Mouse (Mus musculus) hindbrain, embryonic 10.5 days (tissue): Measurements from ENCODE around the gene Crip1. TPM values are rescaled to one million over a fixed set of nuclear protein-coding genes. Genes with fewer than 3 reads are reported as not detected.
A peak's percentile ranks its signal among the peaks of the same experiment; 100 is the strongest.

Experiments used
- DNase-seq: peaks from one replicate; pipeline ENCODE4 v3.0.0-alpha.2; 2017; ENCODE audit warnings: low spot score
- H3K27ac ChIP-seq: fragments of 300-500 bp; sonication (generic); 2 replicates; pipeline ENCODE4 v1.5.1; 2016; ENCODE audit warnings: mild to moderate bottlenecking, moderate library complexity
- H3K27me3 ChIP-seq: fragments of 300-500 bp; sonication (generic); 2 replicates; pipeline ENCODE4 v1.6.1; 2016; ENCODE audit warnings: mild to moderate bottlenecking; ENCODE audit not compliant: poor library complexity, insufficient read depth, severe bottlenecking
- H3K36me3 ChIP-seq: fragments of 300-500 bp; sonication (generic); 2 replicates; pipeline ENCODE4 v1.6.1; 2016; ENCODE audit warnings: mild to moderate bottlenecking, moderate library complexity
- H3K4me1 ChIP-seq: fragments of 300-500 bp; sonication (generic); replicated peaks from 2 replicates; pipeline ENCODE4 v1.6.1; 2016; ENCODE audit warnings: mild to moderate bottlenecking
- H3K4me3 ChIP-seq: fragments of 300-500 bp; sonication (generic); 2 replicates; pipeline ENCODE4 v1.5.1; 2016; ENCODE audit warnings: mild to moderate bottlenecking, moderate library complexity
- H3K9me3 ChIP-seq: fragments of 300-500 bp; sonication (generic); 2 replicates; pipeline ENCODE4 v1.6.1; 2016; ENCODE audit warnings: mild to moderate bottlenecking, moderate library complexity
- WGBS: fragments of 180-500 bp; shearing (Covaris S2); methylation state at CpG from one replicate; pipeline ENCODE4 v1.1.7; 2016; 5-methylcytosine and 5-hydroxymethylcytosine counted together
- polyA plus RNA-seq: library from polyadenylated mRNA; unstranded; fragments of >200 nt; fragmentation: Nextera tagmentation; extraction: Ambion mirVana; gene quantifications from 2 replicates; pipeline ENCODE4 v1.2.1, GENCODE M21; 2016

Gene Crip1
- polyA plus RNA-seq, 1 experiment from 2014 or later, result 97.7 TPM

DNA sequence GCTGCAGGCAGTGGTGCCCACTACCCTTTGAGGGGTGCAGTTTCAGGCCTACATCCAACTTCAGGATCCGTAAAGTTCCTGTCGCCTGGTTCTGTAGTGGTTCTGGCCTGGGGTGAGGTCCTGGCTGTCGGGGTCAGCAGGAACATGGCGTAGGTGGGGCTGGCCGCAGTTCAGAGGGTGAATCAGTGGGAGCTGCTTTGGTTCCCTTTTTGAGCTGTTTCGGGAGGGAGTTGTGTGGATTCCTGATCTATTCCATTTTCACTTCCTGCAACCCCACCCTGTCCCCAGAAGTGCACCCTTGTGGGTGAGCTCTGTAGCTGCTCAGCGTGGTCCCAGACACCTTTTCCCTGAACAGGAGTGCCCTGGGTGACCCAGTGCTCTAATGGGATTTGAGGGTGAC lies 7.9 kb downstream of the Crip1 start:
- Histone ChIP-seq H3K4me1 (peaks cover 58% of the 10 kb centered on the region), H3K27me3 (peaks cover 62% of the 10 kb centered on the region), H3K27ac (no peak overlapping the region), H3K9me3 (no peaks in the 10 kb centered on the region), H3K36me3 (peaks cover 10% of the 10 kb centered on the region), H3K4me3 (no peak overlapping the region)
- WGBS, result 92% methylated on average over 7 of the region's 7 CpGs
- DNase-seq, result no peak

DNA sequence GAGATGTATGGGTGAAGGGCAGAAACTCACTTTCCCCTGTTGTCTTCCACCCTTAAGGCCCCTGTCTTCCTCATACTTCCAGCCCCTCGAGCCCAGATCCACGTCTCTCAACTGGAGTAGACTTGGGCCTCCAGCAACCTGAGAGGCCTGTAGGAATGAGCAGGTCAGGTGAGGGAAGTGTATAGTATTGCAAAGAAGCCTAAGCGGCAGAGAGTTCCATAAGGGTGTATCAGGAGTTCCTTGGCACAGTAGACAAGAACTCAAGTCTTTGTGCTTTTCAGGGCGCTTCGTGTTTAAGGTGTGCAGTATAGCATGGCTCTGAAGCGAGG lies 8.6 kb downstream of the Crip1 start:
- peaks cover 17% of the 10 kb centered on the region for H3K36me3 ChIP-seq
- H3K9me3 ChIP-seq, result no peaks in the 10 kb centered on the region
- peaks cover 53% of the 10 kb centered on the region for H3K4me1 ChIP-seq
- DNase-seq, result no peak
- 79% methylated on average over 6 of the region's 6 CpGs for WGBS
- H3K27me3 ChIP-seq, result peaks cover 54% of the 10 kb centered on the region
- H3K4me3 ChIP-seq, result peak overlapping the region; percentile 71
- peak overlapping the region; percentile 88 for H3K27ac ChIP-seq

DNA sequence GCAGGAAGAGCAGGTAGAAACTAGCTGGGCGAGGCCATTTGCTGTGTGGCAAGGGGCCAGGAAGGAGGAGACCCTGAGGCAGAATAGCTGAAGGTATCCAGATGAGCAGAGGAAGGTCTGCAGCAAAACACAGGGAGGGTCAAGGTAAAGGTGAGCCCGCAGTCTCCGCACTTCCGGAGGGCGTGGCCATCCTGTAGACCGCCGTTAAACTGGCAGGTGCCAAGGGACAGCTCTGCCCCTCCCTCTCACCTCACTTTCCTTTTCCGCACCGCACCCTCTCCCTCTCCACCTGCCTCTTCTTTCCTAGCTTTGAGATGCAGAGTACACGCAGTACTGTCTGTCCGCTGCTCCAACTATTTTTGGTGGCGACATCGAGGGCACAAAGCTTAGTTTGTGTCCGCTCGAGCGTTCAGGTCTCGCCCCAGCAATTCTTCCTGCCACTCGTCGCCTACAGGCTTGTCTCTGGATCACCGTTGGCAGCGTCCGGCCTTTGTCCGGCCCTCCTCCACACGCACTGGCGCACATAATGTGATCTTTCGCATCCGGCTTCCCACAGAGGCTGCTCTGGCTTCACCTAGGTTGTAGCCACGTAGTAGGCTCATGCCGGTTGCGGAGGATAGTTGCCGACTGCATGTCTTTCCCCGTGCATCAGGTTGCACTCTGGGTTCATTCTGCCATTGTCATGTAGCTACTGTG lies 9.1 kb downstream of the Crip1 start:
- Histone ChIP-seq H3K4me1 (peaks cover 53% of the 10 kb centered on the region), H3K36me3 (peaks cover 23% of the 10 kb centered on the region), H3K27ac (peak overlapping the region; percentile 88), H3K27me3 (peaks cover 49% of the 10 kb centered on the region), H3K4me3 (peak overlapping the region; percentile 71), H3K9me3 (no peaks in the 10 kb centered on the region)
- 4% methylated on average over 32 of the region's 32 CpGs for WGBS
- peak; percentile 62 for DNase-seq

DNA sequence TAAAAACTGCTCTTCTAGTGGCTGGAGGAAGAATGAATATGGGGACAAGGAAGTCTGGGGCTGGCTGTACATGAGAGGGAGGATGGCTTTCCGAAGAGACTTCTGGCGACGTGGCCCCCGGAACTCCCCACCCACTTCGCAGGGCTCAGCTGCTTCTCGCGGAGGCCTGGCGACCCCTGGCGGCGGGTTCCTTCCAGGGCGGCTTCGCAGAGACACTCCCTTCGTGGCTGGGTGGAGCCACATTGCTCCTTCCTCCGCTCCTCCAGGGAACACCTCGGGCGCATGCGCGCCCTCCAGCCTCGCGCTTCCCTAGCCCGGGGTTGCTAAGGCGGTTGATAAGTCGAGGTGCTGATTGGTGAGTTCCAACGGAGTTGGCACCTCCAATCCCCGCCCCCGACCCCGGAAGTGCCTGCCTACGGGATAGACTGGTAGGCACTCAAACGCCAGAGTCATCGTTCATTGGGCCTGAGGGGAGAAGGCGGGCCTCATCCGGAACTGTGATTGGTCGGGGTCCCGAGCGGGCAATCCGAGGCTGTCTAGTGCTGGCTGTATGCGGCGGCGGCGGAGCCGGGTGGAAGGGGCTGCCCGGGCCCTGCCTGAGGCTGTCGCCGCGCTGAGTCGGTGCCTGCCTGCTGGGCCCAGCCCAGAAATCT lies 9.9 kb downstream of the Crip1 start, which contains the start of gene Tedc1:
Gene Tedc1 (plus strand): TSS at position 535 of the 653 bp plus-strand sequence.
- Histone ChIP-seq H3K9me3 (no peaks in the 10 kb centered on the region), H3K27ac (peak within 1 kb of the TSS; percentile 88), H3K27me3 (peaks cover 41% of the 10 kb centered on the region), H3K4me1 (peaks cover 47% of the 10 kb centered on the region), H3K4me3 (peak within 1 kb of the TSS; percentile 71), H3K36me3 (peaks cover 30% of the 10 kb centered on the region)
- peak; percentile 99 for DNase-seq
- under 1% methylated on average over 46 of the region's 46 CpGs for WGBS

DNA sequence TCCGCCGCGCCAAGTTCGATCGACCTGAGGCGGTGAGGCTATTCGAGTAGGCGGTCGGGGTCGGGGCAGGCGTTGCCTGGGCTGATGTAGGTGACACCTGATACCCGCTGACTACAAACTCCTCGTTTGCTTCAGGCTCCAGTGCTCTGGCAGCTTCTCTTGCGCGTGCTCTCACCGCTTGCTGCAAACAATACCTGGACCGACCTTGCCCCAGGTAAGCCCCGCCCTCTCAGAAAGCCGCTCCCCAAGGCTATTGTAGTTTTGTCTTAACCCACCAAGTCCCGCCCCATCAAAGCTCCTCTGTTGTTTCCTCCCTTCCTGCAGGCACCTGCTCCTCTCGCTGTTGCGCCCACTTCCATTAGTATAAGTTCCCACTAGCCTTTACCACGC lies 10.4 kb downstream of the Crip1 start:
- WGBS, result under 1% methylated on average over 23 of the region's 23 CpGs
- Histone ChIP-seq H3K4me3 (peak overlapping the region; percentile 71), H3K9me3 (no peaks in the 10 kb centered on the region), H3K27me3 (peaks cover 36% of the 10 kb centered on the region), H3K4me1 (peaks cover 42% of the 10 kb centered on the region), H3K27ac (peak overlapping the region; percentile 88), H3K36me3 (peaks cover 36% of the 10 kb centered on the region)
- no peak for DNase-seq

DNA sequence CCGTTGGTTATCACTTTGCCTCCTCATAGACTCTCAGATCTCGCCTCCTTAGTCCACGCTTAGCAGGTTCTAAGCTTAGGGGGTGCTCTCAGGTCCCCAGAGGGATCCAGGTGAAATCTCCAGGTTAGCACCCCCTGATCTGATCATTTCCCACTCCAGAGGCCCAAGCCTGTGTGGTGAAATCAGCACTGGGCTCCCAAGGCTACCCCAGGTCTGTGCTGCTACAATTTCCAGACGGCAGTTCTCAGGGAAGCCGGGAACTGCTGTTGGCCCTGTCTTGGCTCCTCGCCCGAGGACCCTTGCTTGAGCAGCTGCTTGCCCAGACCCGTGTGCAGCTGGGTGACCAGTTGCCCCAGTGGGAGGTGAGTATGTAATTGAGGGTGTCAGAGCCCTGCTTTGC lies 10.9 kb downstream of the Crip1 start:
- no peak for DNase-seq
- Histone ChIP-seq H3K27me3 (peaks cover 31% of the 10 kb centered on the region), H3K9me3 (no peaks in the 10 kb centered on the region), H3K4me1 (peaks cover 38% of the 10 kb centered on the region), H3K4me3 (peak overlapping the region; percentile 71), H3K36me3 (peaks cover 40% of the 10 kb centered on the region), H3K27ac (peak overlapping the region; percentile 88)
- 37% methylated on average over 8 of the region's 8 CpGs for WGBS

DNA sequence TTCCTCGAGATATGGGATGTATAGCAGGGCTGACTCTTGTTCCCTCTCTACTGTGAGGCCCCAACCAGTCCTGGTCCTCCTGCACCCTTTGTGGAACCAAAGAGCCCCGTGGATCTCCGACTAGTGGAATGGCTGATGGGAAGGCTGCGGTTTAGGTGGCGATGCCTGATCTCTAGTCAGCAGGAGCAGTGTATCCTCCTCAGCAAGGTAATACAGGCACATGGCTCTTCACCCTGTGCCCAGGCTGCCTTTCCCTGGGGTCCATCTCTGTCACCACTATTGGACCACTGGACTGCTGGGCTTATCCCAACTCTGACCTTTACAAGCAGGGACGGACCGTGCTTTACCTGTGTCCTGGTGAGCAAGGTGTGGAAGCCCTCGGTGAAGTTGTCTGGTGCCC lies 11.4 kb downstream of the Crip1 start:
- peaks cover 32% of the 10 kb centered on the region for H3K4me1 ChIP-seq
- peak overlapping the region; percentile 71 for H3K4me3 ChIP-seq
- no peak overlapping the region for H3K27ac ChIP-seq
- no peaks in the 10 kb centered on the region for H3K9me3 ChIP-seq
- H3K27me3 ChIP-seq, result peaks cover 26% of the 10 kb centered on the region
- WGBS, result 92% methylated on average over 8 of the region's 8 CpGs
- H3K36me3 ChIP-seq, result peaks cover 46% of the 10 kb centered on the region
- no peak for DNase-seq

DNA sequence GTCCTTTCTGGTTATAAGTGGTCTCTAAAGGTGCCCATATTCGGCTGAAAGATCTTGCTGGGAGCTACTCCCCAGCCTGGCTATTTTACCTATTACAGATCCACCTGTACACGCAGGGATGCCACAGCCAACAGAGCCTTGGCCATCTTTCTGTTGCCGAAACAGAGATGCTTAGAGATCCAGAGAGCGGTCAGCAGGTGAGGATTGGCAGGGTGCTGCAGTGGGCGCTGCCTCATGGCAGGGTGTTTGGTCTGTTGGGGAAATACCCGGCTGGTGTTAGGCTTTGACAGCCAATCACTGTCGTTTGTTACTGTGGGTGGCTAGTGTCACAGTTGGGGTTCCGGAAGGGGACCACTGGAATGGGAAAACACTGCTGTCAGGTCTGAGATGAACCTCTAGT lies 11.9 kb downstream of the Crip1 start:
- Histone ChIP-seq H3K36me3 (peaks cover 50% of the 10 kb centered on the region), H3K9me3 (no peaks in the 10 kb centered on the region), H3K27ac (no peak overlapping the region), H3K27me3 (peaks cover 22% of the 10 kb centered on the region), H3K4me1 (peaks cover 32% of the 10 kb centered on the region), H3K4me3 (no peak overlapping the region)
- 89% methylated on average over 8 of the region's 8 CpGs for WGBS
- no peak for DNase-seq

DNA sequence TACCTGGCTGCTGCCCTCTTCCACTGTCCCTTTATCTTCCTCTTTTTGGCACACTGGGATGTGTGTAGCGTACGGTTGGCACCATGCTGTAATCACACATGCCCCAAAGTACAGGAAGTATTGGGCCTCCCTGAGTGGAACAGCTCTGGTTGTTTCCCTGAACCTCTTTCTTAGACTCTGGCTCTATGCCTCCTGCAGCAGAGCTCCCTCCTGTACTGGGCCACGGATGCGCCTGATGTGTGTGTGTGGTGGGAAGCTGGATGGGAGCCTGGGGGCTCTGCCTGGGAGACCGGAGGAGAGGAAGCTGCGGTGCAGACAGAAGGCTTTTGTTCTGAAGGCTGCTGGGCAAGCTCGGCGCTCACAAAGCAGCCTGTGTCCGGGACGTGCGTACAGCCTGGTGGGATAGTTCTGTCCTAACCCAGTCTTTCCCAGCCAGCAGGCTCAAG lies 17.5 kb downstream of the Crip1 start:
- H3K4me1 ChIP-seq, result peaks cover 9% of the 10 kb centered on the region; the same call in 1 of the 2 replicates
- H3K36me3 ChIP-seq, result peaks cover 68% of the 10 kb centered on the region
- no peaks in the 10 kb centered on the region for H3K9me3 ChIP-seq
- H3K27ac ChIP-seq, result peak overlapping the region; percentile 64
- WGBS, result 83% methylated on average over 11 of the region's 11 CpGs
- no peak for DNase-seq
- no peaks in the 10 kb centered on the region for H3K27me3 ChIP-seq
- no peak overlapping the region for H3K4me3 ChIP-seq

DNA sequence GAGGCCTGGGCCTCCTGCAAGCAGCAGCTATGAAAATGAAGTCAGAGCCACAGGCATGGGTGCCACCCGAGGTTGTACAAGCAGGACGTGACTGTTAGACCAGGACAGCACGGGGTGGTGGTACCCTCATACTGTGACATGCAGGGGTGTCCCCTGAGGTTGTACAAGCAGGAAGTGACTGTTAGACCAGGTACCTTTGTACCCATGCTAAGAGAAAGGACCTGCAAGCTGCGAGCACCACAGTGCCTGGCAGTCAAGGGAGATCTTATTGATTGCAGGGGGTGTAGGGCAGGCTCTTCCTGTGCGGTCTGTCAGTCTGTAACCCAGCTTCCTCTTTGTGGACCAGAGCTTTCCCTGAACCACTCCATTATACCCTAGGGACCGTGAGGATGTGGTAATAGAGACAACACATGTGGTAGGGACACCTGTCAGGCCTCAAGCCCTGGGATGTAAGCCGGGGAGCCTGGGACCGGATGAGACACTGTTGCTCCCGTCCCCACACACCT lies 22.0 kb downstream of the Crip1 start:
- Histone ChIP-seq H3K9me3 (no peaks in the 10 kb centered on the region), H3K4me3 (no peak overlapping the region), H3K27ac (no peak overlapping the region), H3K27me3 (no peaks in the 10 kb centered on the region), H3K4me1 (peaks cover 7% of the 10 kb centered on the region; the same call in 1 of the 2 replicates), H3K36me3 (peaks cover 25% of the 10 kb centered on the region)
- DNase-seq, result no peak
- WGBS, result 86% methylated on average over 9 of the region's 9 CpGs

DNA sequence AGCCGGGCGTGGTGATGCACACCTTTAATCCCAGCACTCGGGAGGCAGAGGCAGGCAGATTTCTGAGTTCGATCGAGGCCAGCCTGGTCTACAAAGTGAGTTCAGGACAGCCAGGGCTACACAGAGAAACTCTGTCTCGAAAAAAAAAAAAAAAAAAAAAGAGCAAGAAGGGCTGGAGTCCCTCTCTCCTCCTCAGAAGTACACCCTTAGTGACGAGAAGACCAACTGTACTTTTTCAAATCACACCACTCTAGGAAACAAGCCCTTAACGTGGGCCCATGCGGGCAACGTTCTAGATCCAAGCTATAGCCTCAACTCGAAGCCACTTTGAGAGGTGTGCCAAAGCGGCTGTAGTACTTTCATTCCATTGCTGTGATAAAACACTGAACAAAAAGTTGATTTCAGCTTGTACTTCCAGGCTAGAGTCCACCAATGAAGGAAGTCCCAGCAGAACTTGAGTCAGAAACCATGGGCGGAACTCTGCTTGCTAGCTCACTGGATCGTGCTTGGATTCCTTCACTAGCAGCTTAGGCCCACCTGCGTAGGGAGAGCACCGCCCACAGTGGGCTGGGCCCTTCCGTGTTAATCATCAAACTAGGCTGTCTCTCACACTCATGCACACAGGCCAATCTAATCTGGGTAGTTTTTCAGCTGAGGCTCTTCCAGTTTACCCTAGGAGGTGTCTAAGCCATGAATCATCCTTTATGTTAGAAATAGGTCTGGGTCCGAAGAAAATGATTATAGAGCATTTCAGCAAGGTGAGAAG lies 31.0 kb downstream of the Crip1 start:
- 89% methylated on average over 18 of the region's 18 CpGs for WGBS

DNA sequence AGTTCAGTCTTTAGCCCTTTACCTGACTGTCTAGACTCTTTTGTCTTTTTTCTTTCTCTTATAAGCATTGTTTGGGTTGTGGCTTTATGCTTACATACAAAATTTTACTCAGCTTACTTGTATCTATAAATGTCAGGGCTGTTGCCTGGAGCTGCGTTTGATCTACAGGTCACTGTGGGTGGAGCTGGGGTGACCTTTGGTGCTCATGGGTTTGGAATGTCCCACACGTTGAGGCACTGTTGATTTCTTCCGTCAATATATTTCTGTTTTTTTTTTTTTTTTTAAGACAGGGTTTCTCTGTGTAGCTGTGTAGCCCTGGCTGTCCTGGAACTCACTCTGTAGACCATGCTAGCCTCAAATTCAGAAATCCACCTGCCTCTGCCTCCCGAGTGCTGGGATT lies 34.9 kb downstream of the Crip1 start:
- H3K27ac ChIP-seq, result no peak overlapping the region
- 65% methylated on average over 4 of the region's 4 CpGs for WGBS
- peaks cover 12% of the 10 kb centered on the region for H3K4me1 ChIP-seq
- H3K36me3 ChIP-seq, result no peaks in the 10 kb centered on the region
- H3K4me3 ChIP-seq, result no peak overlapping the region
- peaks cover 12% of the 10 kb centered on the region for H3K27me3 ChIP-seq
- H3K9me3 ChIP-seq, result no peaks in the 10 kb centered on the region
- DNase-seq, result no peak

More for the DNA sequence above, 31.0 kb downstream of the Crip1 start:
- H3K9me3 ChIP-seq, result no peaks in the 10 kb centered on the region
- H3K4me1 ChIP-seq, result no peaks in the 10 kb centered on the region
- no peaks in the 10 kb centered on the region for H3K27me3 ChIP-seq
- no peak overlapping the region for H3K27ac ChIP-seq
- no peak for DNase-seq
- no peaks in the 10 kb centered on the region for H3K36me3 ChIP-seq
- H3K4me3 ChIP-seq, result no peak overlapping the region
